Mouse (Mus musculus) right cerebral cortex, adult 2 months (tissue): Measurements from ENCODE around the gene Lias.

Experiments used
- DNase-seq, 2 experiments: peaks; one replicate each; pipeline ENCODE4 v3.0.0; 2021 to 2022; ENCODE audit warnings: low spot score in 2 of 2

The Lias gene

DNA sequence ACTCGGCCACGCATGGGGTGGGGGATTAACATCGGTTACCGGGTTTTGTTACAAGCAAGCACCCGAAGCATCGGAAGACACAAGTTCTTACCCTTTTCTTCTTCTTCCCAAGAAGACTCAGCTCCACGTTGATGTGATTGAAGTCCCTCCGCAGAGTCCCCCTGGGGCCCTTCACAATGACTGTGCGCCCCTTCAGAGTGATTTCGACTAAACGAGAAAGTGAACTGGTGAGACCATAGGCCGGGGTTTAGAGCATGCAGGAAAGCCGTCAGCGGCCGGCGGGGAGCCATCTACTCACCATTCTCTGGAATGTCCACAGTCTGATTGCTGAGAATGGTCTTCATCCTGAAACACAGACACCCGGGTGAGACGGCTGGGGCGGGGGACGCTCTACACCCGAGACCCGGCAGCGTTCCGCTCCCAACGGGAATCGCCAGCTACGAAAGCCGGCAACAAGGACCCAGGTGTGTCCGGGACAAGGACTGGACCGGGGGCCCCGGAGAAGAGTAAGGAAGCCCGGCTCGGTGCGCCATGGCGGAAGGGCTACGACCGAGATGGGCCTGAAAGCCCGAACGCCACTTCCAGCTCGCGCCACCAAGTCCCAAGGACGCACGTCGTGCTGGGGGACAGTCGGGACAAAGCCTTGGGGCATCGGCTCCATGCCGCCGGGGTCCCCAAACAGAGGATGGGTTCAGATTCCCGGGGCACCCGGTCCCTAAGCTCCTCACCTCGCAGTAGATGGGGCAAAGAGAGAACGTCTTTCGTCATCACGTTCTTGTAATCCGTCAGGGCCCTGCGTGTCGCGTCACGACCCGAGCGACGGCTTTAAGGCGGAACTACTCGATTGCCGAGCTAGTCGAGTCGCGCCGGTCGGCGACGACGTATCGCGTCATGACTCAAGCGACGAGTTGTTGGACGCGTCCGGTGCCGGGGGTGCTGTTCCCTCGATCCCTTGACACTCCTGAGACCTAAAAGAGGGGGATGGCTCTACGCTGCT lies at the start of gene Lias, which contains the start of gene Rpl9:
Gene Lias (plus strand): TSS at position 850 of the 997 bp plus-strand sequence.
Gene Rpl9 (minus strand): TSS at position 797 of the 997 bp plus-strand sequence.
- DNase-seq, result peak; percentile 100

DNA sequence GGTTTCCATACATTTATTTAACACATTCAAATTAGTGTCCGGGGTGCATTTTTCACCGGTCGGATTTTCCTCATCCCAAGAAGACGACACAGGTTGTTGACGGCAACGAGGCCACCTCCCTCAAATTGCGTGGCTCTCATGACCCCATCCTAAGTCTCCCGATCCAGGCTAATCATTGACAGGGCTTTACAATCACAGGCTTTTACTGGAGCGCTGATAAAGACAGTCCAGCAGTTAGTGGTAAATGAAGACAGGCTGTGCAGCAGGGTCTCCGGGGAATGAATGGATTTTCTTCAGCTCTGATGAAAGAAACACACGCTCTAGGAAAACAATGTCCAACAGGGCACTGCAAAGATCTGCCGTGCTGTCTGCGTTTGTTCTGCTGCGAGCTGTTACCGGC lies 43.1 kb upstream of the Lias start, which contains the start of gene Klb:
Gene Klb (plus strand): TSS at position 147 of the 400 bp plus-strand sequence.
- no peak for DNase-seq

DNA sequence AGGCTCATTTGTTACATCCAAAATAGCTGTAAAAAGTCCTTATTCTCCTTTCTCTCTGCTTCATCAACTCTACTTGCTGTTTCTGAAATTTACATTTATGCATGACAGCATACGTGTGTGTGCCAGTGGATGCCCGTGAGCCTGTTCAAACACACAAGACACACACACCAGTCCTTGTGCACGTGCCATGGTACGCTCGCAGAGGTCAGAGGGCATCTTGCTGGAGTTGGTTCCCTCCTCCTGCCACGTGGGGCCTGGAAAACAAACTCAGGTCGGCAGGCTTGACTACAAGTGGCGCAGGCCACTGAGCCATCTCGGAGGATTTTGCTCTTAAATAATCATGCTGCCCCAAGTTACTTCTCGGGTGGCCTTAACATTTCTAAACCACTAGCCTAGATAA lies 40.8 kb upstream of the Lias start:
- DNase-seq, result no peak

DNA sequence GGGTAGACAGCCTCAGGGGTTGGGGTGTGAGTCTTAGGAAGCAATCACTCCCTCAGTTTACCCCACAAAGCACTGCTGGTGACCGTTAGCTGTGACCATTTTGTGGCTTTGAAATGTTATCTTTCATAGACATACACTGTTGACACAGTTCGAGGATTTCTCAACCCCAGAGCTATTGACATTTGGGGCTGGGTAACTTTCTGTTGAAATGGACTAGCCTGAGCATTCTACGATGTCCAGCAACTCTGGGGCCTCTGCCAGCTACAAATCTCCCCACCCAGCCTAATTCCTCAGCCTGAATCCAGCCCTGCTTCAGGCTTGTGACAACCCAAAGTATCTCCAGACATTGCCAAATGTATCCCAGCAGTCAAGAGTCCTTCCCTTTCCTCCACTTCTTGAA lies 37.2 kb upstream of the Lias start:
- DNase-seq, result no peak

DNA sequence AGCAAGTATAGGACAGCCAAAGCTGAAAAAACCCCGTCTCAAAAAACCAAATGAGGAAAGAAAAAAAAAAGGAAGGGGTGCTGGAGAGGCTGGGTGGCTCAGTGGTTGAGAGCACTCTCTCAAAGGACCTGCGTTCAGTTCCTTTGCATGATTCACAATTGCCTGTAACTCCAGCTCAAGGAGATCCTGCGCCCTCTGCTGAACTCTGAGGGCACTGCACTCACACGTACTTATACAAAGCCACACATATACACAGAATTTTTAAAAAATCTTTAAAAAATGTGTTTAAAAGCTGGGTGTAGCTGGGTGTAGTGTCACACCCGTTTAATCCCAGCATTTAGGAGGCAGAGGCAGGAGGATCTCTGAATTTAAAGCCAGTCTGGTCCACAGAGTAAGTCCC lies 36.3 kb upstream of the Lias start:
- no peak for DNase-seq

DNA sequence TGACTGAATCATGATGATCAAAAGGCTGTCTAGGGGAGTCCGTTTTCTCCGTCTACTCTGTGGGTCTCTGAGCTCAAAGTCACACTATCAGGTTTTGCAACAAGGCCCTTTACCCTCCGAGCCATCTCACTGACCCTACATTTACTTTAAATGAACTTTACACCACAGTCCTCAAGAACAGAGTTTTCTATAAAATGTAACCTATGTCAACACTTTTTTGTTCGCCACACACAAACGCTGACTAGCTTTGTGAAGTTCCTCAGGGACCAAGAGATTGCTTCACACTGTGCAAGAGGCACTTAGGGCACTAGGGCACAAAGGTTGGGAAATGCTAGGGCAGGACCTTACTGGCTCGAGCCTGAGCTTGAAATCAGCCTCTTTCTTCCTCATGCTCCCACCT lies 34.4 kb upstream of the Lias start:
- DNase-seq, result no peak

DNA sequence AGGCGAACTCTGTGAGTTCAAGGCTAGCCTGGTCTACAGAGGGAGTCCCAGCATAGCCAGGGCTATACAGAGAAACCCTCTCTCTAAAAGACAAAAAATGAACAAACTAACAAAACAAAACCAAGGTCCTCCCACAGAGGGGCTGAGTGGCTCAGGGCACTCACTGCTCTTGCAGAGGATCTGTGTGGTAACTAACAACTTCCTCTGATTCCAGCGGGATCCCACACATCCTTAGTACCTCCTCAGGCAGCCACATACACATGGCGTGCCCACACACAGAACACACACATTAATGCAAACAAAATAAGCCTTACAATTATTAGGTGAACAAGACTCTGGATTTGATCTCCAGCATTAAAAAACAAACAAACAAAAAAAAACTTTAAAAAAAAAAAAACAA lies 33.5 kb upstream of the Lias start:
- no peak for DNase-seq

DNA sequence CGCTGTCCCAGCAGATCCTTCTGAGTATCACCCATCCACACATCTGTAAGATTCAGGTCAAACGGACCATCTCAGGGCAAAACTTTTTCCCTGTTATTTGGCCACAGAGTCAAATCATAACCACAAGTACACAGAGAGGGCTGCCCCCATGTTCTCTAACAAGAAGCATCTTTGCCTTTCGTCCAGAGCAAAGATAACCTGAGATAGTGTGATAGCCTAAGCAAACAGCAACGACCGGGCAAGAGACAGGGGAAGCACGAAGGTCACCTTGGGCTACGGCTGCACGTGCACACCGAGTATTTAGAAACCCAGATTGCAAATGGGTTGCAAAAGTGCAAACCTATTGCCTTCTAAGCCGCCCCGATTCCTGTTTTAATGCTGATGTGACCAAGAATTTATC lies 23.5 kb upstream of the Lias start:
- DNase-seq, result no peak

DNA sequence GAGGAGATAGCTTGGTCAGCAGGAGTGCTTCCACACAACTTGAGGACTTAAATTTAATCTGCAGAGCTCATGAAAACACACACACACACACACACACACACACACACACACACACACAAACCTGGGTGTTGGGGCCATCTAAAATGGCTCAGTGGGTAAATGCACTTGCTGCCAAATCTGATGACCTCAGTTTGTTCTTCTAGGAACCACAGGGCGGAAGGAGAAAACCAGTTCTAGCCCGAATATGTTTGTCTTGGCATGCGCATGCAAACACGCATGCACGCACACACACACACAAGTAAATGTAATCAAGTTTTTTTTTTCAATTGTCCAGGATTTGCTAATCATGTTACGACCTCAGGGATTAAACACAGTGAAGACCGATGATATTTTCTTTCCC lies 19.7 kb upstream of the Lias start:
- no peak for DNase-seq

DNA sequence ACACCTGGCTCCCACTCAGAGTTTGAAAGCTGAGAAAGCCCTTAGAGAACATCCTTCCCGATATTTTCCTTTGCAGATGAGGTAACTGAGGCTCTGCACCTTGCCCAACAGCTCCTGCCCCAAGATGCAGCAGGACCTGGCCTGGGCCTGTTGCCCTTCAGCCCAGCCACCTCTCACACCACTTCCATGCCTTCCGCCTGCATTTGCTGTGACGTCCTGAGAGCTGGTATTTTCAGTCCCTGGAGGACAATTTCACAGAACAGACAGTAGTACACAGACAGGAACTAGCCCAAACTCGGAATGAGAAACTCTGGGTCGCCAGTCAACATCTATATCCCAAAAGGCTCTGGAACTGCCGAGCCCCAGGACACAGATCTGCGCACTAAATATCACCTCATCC lies 16.6 kb upstream of the Lias start:
- no peak for DNase-seq

DNA sequence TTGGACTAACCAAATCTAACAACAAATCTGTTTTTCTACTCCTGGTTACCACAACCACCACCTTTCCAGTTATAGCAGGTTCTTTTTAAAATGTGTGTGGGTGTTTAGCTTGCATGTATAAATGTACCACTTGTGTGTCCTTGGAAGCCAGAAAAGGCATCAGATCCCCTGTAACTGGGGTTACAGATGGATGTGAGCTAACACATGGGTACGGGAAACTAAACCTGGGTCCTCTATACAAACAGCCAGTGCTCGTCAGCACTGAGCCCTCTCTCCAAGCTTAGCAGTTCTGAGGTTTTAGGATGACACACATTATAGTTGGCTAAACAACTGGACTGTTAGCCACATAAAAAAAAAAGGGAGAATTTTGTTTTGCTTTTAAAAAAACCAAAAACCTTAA lies 5.6 kb upstream of the Lias start:
- no peak for DNase-seq

DNA sequence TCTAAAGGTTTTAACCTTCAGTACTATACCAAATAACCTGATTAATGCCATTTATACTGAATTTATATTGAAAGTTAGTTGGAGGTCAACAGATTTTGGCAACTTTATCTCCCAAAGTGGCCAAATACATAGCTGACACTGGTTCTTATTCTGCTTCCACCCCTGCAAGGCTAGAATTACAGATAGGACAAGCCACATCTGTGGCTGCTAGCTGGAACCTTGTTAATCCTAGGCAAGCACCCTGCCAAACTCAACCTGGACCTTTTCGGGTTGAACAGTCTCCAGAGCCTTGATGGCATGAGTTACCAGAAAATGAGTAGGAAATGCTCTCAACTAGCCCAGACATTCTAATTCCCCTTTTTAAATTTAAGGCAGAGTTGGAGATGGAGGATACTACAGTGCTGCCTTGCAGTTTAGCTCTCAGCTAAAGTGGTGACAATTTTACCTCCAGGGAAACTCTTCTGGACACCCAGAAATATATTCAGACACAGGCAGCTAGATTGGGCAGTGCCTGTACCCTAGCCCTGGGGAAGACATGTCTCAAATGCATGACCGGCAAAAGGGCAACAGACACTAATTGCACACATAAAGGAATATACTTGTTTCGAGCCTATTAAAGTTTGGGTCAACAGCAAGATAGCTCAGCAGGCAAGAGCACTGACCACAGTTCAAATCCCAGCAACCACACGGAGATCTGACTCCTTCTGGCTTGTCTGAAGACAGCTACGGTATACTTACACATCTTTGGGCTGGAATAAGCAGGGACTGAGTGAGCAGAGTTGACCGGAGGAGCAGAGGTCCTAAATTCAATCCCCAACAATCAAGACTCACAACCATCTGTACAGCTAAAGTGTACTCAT lies 4.1 kb upstream of the Lias start:
- no peak for DNase-seq

DNA sequence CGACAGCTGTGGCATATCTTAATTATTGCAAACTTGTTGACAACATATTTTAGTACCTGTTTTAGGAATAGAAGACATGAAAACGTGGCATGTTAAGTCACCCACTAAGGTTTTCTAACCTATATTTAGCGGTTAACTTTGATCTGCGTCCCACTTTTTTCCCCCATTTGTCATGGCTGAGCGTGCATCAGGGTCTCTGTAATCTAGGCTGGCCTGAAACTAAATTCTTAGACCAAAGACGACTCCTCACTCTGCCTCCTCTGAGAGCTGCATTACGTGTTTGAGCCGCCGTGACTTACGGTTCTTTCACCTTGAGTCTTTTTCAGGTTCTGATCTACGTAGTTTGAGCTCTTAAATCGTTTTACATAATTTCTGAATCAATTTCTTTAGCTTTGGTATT lies 456 bp downstream of the Lias start:
- no peak for DNase-seq

DNA sequence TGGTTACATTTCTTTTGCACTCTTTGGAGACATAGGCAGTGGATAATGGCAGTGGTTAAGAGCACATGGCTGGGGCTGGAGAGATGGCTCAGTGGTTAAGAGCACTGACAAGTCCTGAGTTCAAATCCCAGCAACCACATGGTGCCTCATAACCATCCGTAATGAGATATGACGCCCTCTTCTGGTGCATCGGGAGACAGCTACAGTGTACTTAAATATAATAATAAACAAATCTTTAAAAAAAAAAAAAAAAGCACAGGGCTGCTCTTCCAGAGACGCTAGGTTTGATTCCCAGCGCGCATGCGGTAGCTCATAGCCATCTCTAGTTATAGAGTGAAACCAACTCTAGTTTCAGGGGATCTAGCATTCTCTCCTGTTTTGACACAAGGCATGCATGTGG lies 3.1 kb downstream of the Lias start:
- no peak for DNase-seq

DNA sequence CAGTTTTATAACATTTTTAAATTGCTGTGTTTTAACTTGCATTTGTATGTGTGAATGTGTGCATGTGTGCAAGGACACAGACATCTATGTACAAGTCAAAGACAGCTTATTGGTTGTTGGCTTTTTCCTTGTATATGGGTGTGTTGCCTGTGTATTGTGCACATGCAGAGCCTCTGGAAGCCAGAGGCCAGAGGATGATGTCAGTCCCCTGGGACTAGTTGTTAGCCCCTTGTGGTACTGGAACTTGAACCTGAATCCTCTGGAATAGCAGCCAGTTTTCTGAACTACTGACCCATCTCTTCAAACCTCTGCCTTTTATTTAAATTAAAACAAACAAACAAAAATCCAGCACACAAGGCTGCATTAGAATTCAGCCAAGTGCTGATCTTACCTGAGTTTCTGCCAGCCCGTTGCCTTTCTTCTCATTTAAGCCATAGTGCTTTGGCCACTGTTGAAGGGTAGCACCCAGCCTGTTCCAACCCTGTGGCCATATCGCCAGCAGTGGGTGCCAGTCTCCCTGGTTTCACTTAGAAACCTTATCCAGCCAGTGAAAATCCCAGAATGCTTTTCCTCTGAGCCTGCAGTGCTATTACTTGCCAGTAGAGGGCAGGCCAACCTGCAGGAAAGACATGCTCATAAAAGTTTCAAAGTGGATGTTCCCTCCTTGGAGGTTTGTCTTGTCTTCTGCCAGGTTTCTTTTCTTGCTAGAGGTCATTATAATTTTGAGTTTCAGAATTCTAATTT lies 10.1 kb downstream of the Lias start:
- peak; percentile 87 to 89 for DNase-seq

DNA sequence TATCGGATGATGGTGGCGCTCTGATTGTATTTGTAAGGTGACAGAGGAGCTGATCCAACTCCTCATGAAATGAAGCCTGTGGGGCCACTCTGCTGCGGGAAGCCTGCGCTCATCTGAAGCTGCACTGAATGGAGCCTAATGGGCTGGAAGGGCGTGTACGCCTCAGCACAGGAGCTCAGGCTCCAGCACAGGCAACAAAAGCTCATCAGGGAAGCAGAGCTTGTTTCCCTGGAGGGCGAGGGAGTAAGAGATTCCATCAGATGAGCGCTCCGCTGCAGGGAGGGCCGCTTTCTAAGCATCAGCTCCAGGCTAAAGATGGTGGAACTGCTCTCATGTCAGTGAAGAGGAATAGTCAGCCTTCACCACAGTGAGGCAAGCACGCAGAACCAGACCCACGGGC lies 16.7 kb downstream of the Lias start:
- DNase-seq, result no peak

DNA sequence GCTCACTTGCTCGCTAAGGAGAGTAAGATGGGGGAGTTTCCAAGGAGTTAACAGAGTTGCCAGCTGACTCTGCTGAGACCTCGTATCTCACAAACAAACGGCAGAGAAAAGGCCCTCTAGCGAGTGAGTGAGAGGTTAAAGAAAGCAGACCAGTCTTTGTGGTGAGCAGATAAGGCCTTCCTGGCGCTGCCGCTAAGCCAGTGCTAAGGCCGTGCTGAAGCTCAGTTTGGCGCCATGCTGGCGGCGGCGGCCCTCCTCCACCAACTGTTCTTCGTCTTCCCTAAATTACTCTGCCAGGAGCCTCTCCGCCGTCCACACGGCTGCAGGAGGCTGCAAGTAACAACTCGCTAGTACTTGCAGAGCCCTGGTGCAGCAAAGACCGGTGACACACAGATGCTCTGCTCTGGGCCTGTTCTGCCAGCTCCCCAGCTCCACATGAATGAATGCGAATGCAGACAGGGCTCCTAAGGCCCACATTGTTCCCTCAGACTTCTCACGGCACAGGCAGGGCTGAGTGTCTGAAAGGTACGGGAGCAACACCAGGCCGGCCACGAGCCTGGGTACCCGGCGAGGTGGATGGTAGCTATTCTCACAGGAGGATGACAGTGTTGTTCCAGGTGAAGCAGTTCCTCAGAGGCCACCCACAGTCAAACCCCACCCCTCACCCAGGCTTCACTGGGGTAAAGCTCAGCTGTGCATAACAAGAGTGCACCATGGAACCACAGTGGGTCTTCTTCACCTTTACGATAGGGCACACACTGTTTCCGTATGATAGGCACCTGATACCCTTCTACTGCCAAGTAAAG lies 24.6 kb downstream of the Lias start:
- no peak for DNase-seq

DNA sequence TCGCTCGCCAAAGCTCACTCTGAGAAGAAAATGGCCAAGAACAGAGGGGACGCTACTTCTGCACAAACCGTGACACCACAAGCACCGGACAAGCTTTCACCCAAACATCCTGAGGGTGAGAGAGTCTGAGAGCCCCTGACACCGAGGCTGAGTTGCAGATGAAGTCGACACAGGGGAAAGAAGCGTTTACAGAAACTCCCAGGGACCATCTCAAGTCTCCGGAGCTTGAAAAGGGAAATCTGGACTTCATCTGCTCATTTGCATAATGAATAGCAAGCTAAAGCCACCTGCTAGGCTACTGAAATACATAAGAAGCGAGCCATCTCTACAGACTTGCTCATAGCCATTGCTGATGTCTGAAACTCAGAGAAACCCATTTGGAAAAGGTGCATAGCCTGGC lies 27.8 kb downstream of the Lias start:
- no peak for DNase-seq

DNA sequence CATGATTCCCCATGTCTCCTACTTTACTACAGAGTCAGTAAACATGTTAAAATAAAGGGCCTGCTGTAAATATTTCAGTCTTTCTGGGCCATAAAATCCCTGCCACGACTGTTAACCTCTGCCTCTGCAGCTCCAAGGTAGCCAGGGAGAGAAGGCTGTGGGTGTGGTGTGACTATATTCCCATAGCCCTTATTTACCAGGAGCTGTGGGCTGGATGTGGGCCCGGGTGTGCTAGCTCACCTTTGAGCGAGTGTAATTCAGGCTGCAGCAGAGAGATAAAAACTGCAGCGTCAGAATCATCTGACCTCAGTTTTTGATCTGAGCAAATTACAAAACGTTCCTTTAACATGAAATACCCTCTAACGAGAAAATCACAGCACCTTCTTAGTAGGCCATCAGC lies 29.5 kb downstream of the Lias start:
- no peak for DNase-seq

DNA sequence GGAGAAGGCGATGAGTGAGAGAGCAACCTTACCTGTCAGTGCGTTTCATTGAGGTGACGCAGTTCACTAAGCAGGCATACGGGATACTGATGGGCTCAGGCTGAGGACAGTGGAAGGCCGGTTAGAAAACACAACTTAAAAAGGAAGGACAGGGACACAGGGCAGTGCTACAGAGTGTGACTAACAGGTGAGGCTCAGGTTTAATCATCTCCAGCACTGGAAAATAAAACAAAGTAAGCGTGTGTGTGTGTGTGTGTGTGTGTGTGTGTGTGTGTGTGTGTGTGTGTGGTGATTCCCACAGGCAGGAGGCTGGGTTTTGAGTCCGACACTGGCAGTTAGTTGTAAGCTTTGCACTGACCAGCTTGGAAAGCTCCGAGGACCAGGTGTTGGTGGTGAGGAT lies 31.5 kb downstream of the Lias start:
- DNase-seq, result no peak

DNA sequence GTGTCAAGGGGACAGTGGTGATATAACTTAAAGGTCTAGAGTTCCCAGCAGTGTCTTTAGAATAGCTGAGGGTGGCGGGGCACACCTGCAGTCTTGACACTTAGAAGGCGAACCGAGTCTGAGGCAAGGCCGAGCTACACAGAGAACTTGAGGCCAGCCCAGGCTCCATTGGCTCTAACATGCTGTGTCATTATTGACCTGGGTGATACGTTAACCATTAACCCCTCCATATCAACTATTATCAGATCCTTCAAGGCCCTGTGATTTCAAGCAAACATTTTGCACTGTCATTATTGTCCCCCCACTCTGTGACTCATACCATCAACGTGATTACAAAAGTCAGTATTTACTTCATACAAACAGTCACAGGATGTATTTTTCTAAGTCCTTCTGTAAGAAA lies 32.9 kb downstream of the Lias start:
- no peak for DNase-seq
